Mouse (Mus musculus) ES-E14 (cell line): ENCODE results near the gene Ptk7.

Source experiments
- MAFK ChIP-seq: IDR thresholded peaks from 2 replicates; pipeline ENCODE4 v1.6.1; 2014; ENCODE audit warnings: mild to moderate bottlenecking, low read depth, low read length, inconsistent platforms; ENCODE audit not compliant: insufficient read depth
- ZNF384 ChIP-seq: IDR thresholded peaks from 2 replicates; pipeline ENCODE4 v1.6.1; 2012; ENCODE audit warnings: low read depth, low read length, inconsistent platforms

- no peak for TF ChIP-seq MAFK
- no peak for TF ChIP-seq ZNF384
Measured at GRCm38 (mm10) chr17:46629685-46630441, 559 bp upstream of the Ptk7 start.
